Mouse (Mus musculus): ENCODE measurements around the gene Ppm1m.

The Ppm1m gene

DNA sequence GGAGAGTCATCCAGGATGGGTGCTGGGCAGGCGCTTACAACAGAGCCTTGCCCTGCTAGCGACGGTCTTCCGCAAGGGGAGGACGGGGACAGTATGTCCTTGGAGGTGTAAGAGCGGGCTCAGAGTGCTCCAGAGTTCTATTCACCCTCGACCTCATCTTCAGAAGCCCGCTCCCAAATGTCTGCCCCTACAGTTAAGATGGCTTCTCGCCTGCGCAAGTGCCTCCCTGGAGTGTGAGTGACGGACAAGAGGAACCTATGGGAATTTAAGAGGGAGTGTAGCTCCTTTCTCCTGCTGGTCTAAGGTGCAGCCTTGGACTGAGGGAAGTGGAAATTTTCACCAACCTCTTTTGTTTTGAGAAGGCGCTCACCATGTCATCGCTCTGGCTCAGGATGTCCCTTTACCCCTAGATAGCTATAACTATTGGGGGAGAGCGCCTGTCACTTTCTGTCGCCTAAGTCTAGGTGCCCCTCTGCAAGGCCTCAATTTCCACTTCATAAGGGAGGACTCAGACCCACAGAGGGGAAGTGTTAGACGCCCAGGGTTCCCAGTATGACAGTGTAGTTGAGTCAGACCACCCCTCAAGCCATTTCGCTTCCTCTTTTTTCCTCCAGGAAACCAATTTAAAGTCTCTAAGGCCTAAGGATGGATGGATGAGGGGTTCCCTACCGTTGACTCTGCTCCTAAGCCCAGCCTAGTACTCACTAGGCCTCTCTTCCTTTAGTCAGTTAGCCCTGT is at the start of gene Ppm1m:
Gene Ppm1m, minus strand, starts transcription at position 212 of the 738 bp plus-strand sequence.
- DNase-seq (ENCODE audit: low read depth in 2 of 2, low spot score in 2 of 2): no peak

DNA sequence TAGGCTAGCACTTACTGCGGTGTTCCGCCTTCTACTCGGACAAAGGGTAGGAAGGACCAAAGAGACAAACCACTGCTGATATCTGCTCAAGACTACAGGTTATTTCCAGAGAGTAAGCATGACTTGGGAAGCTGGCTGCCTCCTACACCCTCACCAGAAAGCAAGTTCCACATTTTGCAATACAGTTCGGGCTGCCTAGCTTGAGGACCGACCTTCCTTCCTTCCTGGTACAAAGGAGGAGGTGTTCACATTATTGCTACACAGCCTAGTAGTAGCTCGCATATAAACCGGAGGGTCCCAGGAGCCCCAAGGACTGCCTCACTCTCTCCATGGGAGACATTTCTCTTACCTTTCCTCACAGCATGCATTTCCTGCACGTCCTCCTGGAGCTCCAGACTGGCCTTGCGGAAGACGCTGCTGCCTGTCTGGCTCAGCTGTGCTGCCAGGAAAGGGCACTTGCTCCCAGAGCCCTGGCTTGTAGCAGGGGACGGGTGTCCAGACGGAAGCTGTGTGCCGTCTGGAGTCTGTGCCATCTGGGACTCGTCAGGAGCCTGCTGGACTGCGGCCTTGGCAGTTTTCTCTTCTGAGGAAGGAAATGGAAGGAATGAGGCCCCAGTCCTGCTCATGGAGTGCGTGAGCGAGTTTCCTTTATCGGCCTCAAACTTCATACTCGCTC is 43.4 kb upstream of the Ppm1m start:
- no peak for DNase-seq (ENCODE audit: low read depth in 2 of 2, low spot score in 2 of 2)

DNA sequence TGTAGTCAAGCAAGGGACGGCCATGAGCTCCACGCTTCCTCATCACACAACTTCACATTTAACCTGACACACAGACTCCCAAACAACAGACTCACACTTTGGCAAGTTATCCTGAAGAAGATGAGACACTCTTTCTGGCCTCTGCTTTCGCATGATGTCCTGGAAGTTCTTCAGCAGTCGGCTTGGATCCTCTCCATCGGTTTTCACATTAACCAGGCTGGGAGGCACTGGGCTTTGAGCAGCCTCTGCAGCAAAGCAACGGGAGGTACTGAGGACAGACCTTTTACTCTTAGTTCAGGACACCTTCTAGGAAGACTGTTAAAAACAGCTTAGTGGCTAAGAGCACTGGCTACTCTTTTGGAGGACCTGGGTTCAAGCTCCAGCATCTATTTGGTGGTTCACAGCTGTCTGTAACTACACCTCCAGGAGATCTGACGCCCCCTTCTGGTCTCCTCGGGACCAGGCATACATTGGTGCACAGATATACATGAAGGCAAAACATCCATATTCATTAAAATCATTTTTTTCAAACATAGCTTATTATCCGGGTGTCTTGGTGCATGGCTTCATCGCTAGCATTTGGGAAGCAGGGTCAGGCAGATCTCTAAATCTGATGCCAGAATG is 42.1 kb upstream of the Ppm1m start:
- no peak for DNase-seq (ENCODE audit: low read depth in 2 of 2, low spot score in 2 of 2)

DNA sequence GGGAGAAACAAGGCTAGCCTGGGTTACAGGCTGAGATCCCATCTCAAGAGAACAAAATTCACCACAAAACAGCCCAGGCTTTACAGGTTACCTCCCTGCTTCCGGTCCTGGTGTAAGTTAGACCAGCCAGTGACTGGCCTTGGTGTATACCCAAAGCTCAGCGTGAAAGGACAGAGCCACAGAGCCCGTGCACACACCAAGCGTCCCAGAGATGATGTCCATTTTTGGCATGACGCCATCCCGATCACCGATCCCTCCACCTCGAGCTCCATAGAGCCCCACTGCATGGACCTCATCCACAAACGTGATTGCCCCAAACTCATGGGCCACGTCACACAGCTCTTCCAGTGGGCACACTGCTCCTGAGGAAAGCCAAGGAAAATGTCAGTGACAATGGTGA is 38.3 kb upstream of the Ppm1m start:
- no peak for DNase-seq (ENCODE audit: low read depth in 2 of 2, low spot score in 2 of 2)

DNA sequence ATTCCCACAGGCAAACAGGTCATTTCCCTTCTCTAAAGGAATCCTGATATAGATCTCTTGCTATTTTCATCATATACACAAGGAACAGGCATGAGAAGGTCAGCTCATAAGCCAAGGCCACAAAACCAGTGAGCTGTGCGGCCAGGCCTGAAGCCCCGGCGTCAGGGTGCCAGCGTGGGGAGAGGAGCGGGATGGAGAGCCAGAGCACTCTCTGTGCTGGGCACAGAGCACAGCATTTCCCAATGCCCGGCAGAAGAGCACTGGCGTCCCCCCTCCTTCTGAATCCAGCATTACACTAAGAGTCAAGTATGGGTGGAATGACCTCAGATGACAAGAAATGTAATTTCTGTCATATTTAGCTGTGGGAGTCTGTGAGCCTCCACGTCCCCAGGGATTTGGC is 37.9 kb upstream of the Ppm1m start:
- no peak for DNase-seq (ENCODE audit: low read depth in 2 of 2, low spot score in 2 of 2)

DNA sequence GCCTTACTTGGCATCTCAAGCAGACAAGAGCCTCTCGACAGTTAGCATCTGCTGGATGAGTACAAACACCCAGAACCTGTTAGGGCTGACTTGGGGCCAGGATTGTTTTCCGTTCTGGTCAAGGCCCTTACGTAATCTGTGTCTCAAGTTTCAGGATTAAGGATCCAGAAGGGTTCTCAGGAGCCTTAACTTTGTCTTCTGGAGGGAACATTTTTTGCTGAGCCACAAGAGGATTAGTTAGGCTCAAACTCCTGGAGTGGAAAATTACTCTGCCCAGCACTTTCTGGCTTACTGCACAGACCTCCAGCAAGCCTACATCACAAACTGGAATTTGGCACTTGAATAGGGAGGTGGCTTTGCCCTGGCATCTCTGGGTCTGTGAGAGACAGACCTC is 37.3 kb upstream of the Ppm1m start:
- DNase-seq (ENCODE audit: low read depth in 2 of 2, low spot score in 2 of 2): no peak

DNA sequence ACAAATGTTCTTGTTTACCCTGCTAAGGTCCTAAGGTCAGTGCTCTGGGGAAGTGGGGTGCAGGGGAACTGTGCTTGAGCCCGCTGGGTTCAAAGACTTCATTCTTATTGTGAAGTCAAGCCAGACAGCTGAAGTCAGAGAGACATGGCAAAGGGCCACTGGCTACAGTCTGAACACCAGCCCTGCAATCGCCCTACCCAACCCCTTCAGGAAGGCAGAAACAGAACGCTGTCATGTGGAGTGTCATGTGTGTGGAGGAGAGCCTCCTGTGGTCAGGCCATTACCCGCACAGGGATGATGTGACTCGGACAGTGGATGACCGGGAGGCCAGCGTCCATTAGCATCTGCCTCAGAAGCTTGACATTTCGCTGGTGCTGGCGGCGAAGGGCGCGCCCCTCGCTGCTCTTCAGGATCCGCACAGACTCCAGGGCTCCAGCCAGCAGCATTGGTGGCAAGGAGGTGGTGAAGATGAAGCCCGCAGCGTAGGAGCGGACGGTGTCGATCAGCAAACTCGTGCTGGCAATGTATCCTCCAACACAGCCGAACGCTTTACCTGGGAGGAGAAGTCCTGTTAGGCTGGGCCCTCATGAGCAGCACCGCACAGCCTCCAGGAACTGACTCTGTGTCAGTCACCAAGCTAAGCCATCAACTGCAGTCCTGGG is 36.7 kb upstream of the Ppm1m start:
- DNase-seq (ENCODE audit: low read depth in 2 of 2, low spot score in 2 of 2): no peak

DNA sequence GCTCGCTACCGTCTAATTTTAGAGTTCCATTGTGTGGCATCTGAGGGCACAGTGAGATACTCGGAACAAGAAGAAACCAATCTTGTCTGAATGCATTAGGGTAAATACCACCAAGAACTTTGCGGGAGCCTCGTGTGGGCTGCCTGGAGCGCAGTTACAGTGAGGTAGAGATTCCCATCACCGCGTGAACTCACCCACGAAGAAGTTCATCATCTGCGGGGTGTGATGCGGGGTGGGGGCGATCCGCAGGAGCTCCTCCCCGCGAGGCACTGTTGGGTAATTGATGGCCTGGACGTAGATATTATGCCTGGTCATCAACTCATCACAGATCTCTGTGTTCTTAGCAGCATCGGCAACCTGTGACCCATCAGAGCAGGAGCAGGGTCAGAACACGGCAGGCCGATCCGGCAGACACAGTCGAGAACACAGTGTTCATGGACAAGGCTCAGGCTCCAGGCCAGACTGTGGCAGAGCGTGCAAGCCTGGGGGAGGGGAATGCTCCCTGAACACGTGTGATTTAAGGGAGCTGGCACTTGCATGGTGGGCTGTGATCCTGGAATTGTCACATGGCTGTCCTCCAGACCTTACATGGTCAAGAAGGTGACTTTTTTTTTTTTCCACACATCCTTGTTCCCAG is 35.8 kb upstream of the Ppm1m start:
- DNase-seq (ENCODE audit: low read depth in 2 of 2, low spot score in 2 of 2): no peak

DNA sequence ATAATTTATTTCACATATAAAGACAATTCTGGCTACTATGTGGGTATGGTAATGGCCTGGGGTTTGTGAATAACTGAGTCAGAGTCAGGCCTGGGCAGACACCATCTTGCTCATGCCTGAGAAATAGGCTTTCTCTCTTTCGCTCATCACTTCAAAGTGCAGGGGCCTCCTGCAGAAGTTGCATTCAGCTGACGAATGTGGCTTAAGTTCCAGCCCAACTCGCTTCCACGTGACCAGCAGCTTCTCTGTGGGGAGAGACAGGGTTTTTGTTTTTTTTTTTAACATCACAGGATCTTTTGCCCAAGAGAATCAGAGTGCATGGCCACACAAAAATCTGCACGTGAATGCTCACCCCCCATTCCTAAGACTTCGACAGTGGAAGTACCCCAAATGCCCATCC is 34.4 kb upstream of the Ppm1m start:
- DNase-seq (ENCODE audit: low read depth in 2 of 2, low spot score in 2 of 2): no peak

DNA sequence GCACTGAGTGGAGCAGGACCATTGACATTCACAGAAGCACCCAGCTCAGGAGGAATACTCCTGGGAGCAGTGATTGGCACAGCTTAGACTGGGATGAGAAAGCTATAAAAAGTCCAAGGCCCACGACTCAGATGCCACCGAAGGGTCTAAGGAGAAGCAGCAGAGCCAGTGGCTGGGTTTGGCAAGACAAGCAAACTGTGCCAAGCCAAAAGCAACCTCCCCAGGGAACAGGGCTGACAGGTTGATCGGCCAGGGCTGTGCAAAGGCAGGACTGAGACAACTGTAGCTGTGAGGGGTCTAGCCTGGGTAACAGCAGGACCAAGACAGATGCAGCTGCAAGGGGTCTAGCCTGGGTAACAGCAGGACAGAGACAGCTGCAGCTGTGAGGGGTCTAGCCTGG is 33.4 kb upstream of the Ppm1m start:
- DNase-seq (ENCODE audit: low read depth in 2 of 2, low spot score in 2 of 2): no peak

DNA sequence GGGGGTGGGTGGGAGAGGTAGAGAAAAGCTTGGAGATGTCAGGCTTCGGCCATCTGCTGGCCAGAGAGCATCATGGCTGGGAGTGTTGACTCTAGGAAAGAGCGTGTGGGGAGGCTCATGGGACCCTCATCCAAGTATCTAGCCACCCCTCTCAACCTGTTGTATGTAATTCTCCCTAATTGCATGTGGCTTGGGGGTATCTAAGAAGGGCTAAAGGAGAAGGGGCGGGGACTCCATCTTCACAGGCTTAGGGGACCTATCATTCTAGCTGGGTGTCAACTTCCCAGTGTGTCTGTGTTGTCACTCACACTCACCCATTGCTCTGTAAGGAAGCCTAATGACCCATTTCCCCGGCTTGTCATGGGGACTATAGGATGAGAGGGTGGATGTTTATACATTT is 32.3 kb upstream of the Ppm1m start:
- no peak for DNase-seq (ENCODE audit: low read depth in 2 of 2, low spot score in 2 of 2)

DNA sequence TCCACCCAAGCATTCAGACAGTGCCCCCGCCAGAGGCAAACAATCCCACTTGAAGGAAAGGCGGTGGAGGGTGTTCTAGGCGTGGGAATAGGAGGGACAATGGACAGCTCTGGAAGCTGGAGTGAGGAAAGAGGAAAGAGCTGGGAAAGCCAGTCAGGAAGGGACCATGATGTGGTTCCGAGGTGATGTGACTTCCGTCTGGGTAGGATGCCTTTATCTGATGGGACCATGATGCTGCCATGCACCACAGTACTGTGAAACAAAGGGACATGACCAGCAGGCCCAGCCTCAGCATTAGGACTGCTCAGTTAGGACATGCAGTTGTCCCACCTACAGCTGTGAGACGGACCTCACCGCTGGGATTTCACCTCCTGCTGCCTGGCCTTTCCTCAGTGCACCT is 31.7 kb upstream of the Ppm1m start:
- DNase-seq (ENCODE audit: low read depth in 2 of 2, low spot score in 2 of 2): no peak

DNA sequence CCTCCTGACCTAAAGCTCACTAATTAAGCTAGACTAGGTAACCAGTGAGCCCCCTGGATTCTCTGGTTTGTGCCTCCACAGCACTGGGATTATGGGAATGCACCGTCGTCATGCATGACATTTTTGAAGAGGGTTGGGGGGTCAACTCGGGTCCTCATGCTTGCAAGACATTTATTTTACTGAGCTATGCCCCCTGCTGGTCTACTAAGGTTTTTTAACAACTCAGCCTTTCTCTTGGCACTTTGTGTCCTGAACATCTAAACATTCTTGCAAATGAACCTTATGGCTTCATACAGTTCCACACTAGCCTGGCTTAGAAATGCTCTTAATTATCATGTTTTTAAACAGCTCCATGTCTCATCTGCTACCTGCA is 31.2 kb upstream of the Ppm1m start:
- DNase-seq (ENCODE audit: low read depth in 2 of 2, low spot score in 2 of 2): peak in 1 of 2 experiments; percentile 27

DNA sequence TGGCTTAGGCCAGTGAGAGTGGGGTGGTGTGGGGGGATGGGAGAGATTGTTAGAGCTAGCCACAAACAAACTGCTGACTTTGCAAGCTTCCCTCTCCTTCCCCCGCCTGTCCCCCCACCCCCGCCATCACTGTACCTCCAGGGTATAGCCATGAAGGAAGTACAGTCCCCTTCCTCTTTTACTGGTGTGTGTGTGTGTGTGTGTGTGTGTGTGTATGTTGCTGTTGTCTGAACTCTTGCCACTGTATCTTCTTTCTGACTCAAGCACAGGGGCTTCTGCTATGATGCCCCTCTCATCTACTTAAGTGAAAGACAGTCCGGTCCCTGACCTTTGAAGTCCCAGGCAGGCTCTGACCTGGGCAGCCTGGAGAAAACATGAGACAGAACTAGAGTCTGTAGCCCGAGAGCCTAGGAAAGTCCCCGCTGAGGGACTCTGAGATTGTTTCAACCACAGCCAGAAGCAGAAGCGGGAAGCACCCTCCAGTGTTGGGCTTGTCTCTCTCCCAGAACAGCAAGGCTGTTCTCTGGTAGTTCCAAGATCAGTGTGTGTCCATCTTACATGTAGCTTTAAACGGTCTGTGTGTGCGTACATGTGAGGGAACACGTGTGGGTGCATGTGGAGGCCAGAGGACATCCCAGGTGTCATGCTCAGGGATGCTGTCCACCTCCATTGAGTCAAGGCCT is 30.6 kb upstream of the Ppm1m start:
- no peak for DNase-seq (ENCODE audit: low read depth in 2 of 2, low spot score in 2 of 2)

DNA sequence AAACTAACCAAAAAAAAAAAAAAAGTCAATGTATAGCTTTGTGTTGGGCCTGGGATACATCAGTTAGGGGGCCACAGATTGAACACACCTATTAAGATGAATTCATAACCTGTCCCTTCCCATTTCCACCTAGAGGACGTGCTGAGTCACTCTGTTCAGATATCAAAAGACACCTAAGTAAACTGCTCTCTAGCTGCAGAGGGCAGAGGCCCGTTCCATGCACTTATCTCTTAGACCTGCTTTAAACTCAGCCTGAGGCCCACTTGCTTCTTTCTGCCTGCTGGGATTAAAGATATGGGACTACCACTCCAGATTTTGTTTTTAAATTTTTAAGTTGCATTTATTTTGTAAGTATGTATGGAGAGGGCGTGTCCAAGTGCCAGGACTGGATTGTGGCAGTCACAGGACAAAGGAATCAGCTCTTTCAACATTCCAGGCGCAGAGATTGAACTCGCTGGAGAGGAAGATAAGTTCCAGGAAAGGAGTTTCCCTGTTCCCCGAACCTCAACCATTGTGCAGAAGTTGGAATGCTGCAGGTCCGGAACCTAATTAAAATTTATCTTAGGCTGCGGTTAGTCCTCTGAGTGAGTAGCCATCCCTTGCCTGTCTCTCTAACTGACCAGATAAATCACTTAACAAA is 28.4 kb upstream of the Ppm1m start:
- DNase-seq (ENCODE audit: low read depth in 2 of 2, low spot score in 2 of 2): no peak

DNA sequence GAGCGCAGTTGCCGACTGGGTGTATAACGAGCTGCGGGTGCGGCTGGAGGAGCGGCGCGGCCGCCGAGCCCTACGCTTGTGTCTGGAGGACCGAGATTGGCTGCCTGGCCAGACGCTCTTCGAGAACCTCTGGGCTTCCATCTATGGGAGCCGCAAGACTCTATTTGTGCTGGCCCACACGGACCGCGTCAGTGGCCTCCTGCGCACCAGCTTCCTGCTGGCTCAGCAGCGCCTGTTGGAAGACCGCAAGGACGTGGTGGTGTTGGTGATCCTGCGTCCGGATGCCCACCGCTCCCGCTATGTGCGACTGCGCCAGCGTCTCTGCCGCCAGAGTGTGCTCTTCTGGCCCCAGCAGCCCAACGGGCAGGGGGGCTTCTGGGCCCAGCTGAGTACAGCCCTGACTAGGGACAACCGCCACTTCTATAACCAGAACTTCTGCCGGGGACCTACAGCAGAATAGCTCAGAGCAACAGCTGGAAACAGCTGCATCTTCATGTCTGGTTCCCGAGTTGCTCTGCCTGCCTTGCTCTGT is 26.7 kb upstream of the Ppm1m start:
- no peak for DNase-seq (ENCODE audit: low read depth in 2 of 2, low spot score in 2 of 2)

DNA sequence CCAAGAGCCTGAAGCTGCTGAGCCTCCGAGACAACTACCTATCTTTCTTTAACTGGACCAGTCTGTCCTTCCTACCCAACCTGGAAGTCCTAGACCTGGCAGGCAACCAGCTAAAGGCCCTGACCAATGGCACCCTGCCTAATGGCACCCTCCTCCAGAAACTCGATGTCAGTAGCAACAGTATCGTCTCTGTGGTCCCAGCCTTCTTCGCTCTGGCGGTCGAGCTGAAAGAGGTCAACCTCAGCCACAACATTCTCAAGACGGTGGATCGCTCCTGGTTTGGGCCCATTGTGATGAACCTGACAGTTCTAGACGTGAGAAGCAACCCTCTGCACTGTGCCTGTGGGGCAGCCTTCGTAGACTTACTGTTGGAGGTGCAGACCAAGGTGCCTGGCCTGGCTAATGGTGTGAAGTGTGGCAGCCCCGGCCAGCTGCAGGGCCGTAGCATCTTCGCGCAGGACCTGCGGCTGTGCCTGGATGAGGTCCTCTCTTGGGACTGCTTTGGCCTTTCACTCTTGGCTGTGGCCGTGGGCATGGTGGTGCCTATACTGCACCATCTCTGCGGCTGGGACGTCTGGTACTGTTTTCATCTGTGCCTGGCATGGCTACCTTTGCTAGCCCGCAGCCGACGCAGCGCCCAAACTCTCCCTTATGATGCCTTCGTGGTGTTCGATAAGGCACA is 26.1 kb upstream of the Ppm1m start:
- DNase-seq (ENCODE audit: low read depth in 2 of 2, low spot score in 2 of 2): no peak

DNA sequence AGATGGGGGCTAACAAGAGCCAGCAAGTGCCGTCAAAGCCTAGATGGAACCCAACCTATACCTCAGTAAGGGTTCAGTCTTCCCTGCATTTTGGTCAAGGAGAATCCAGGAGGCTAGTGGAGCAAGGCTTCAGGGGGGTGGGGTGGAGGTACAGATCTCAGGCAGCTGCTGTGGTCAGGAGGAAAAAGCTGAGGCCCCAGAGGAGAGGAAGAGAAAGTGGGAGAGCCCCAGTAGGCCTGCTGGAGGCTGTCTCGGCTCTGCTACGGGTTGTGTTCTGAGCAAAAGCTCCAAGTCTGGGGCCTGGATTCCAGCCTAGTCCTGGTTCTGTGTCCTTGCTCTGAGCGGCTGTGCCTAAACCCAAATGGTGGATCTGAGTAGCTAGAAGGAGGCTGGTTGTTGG is 23.4 kb upstream of the Ppm1m start:
- no peak for DNase-seq (ENCODE audit: low read depth in 2 of 2, low spot score in 2 of 2)

DNA sequence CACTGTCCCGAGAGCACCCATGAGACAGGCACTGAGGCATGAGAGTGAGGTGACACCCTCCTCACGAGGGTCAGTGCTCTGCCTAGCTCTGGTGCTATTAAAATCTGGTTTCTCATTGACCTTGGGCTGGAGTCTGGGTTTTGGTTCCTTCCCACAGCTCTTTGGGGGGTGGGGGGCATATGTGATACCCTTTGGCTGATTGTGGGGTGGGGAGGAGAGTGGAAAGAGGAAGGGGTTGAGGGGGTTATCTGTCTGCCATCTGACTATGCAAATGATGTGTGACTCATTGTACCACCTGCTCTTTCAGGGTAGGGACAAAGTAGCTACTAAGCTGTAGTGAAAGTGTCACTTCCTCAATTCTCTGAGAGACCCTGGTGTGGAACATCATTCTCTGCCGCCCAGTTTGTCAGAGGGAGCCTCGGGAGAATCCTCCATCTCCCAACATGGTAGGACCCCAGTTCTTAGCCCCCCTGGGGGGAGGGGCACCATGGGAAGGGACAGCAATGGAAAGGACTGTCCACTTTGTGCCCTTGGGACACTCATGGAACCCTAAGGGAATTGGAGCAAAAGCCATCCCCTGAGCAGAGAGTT is 22.8 kb upstream of the Ppm1m start, which contains the start of gene Tlr9:
Gene Tlr9, plus strand, starts transcription at position 338 of the 591 bp plus-strand sequence.
- DNase-seq (ENCODE audit: low read depth in 2 of 2, low spot score in 2 of 2): no peak
